Mouse (Mus musculus): ENCODE measurements around the gene Aamp.
A peak's percentile ranks its signal among the peaks of the same experiment; 100 is the strongest.

Gene Aamp

GRCm38 (mm10) chr1:74236590-74237317 is 47.8 kb downstream of the Aamp start:
- no peak for DNase-seq

- DNase-seq, result peak; percentile 97 to 99
Observed at GRCm38 (mm10) chr1:74235938-74236589, 48.5 kb downstream of the Aamp start, which contains the start of gene Arpc2. Gene Arpc2 (plus strand): TSS chr1:74236084.

- no peak for DNase-seq
Observed at GRCm38 (mm10) chr1:74230992-74231391, 53.5 kb downstream of the Aamp start.

GRCm38 (mm10) chr1:74229942-74230341 is 54.6 kb downstream of the Aamp start:
- DNase-seq, result no peak
